Mouse (Mus musculus) right cerebral cortex, postnatal 10 days (tissue): ENCODE measurements at regions not wholly inside any gene's neighbourhood (a gene's known extent, or its start where the extent isn't known, plus 50 kb on each side); places are given as distances from the start of the nearest gene placed in this dataset.

Experiments
- DNase-seq, 2 experiments: peaks; one replicate each; pipeline ENCODE4 v3.0.0; 2021; ENCODE audit warnings: low spot score in 2 of 2

DNA sequence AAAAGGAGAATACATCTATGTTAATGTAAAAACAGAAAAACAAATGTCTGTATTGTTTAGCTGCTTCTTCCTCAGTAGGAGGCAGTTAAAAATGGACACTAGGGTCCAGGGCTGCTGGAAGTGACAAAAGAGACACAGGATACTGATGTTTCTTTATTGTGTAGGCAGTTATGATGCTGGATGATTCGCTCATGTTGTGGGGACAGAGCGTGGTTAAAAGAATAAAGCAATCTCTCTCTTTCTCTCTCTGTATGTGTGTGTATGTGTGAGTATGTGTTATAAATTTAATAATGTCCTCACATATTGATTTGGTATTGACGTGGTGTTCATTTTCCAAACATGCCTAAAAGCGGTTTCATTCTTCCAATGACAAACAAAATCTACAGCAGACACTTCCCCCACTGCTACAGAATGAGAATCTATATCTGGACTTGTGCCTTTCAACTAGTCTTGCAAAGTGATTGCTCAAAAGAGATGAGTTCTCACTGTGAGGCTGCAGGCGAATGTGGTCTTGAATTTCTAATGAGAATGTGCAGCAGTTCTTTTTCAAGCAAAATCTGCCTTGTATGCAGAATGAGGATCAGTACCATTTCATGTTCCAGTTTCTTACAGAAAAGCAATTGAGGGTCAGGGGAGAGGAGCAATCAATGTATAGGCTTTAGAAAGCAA lies 87.7 kb upstream of the Nap1l3 start:
- DNase-seq: peak; percentile 19 to 24
